10 mouse cellular contexts compared by ENCODE assay signal in the genomic region with DNA sequence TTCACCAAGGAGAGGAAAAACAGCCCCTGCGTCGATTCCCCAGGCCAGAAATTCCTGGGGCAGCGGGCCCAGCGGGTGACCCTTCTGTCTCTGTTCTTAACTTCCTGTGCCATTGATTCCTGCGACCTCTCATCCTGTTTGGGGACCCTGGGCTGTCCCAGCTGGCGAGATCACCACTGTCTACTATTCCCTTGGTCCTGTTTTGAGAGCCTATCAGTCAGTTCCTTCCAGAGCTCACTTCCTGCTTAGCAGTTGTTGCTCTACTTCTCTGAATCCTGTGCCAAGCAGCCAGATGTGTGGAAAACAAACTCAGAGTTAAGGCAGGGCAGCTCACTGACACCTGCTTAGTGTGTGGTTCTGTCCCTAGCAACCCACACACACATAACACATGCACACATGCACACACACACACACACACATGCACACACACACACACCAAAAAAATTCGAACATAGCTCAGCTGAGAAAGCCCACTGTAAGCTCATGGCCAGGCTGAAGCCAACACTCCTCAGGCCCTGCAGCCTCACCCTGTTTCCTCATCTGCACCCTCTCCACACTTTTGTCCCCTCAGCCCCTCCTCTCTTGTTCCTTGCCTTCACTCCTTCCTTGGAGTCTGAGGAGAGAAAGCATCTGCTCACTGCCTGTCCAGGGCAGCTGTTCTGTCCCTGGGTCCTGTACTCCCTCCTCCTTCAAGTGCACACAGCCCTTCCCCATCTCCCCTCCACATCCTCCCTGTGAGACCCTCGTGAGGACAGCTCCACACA. TPM values are rescaled to one million over a fixed set of nuclear protein-coding genes. Genes with fewer than 3 reads are reported as not detected.
DNase-seq lines count a peak whose midpoint lies in the region; ATAC-seq lines count a peak whose summit lies in the region.
"Had no signal": no experiment of that assay in that cellular context is flagged by ENCODE, and none has a peak within 500 bp of the region (broad histone marks: within the 10 kb centered on the region; RNA-seq: fewer than 3 reads in every experiment).

No protein-coding gene starts in this region.

- peak overlapping the region; percentile 36; the same call in 1 of the 2 replicates for H3K27ac ChIP-seq in embryonic facial prominence, embryonic 10.5 days (replicated peaks)
- peak overlapping the region; percentile 25; the same call in 1 of the 2 replicates for H3K27ac ChIP-seq in heart, embryonic 10.5 days
- peak overlapping the region; percentile 9; the same call in 1 of the 2 replicates for H3K27ac ChIP-seq in liver, embryonic 13.5 days
- H3K27ac ChIP-seq: hindbrain, postnatal 0 days; limb, embryonic 15.5 days had no signal

- H3K4me2 ChIP-seq in liver, embryonic 13.5 days = no peak overlapping the region
- H3K4me2 ChIP-seq: limb, embryonic 15.5 days had no signal

- no peaks in the 10 kb centered on the region for H3K36me3 ChIP-seq in embryonic facial prominence, embryonic 10.5 days (replicated peaks)
- H3K36me3 ChIP-seq in heart, embryonic 10.5 days = no peaks in the 10 kb centered on the region
- no peaks in the 10 kb centered on the region for H3K36me3 ChIP-seq in liver, embryonic 13.5 days
- H3K36me3 ChIP-seq: limb, embryonic 15.5 days had no signal

- peaks cover 19% of the 10 kb centered on the region for H3K4me1 ChIP-seq in embryonic facial prominence, embryonic 10.5 days
- H3K4me1 ChIP-seq in heart, embryonic 10.5 days = peaks cover 9% of the 10 kb centered on the region; the same call in 1 of the 2 replicates
- no peaks in the 10 kb centered on the region for H3K4me1 ChIP-seq in liver, embryonic 13.5 days (replicated peaks)

- ATAC-seq in liver, embryonic 13.5 days (ENCODE audit: low read depth) = no peak
- ATAC-seq: hindbrain, postnatal 0 days had no signal

- DNase-seq in kidney, postnatal 14 days = peak; percentile 69
- no peak for DNase-seq in kidney, adult 18-20 months
- peak; percentile 21 for DNase-seq in embryonic facial prominence, embryonic 10.5 days (ENCODE audit: low spot score)
- no peak for DNase-seq in heart, embryonic 10.5 days (ENCODE audit: low spot score)
- DNase-seq in liver, embryonic 13.5 days = no peak
- no peak for DNase-seq in urinary bladder, adult 2 months (ENCODE audit: low spot score)
- no peak for DNase-seq in layer of hippocampus, adult 11-12 months (ENCODE audit: low spot score)

- no peak overlapping the region for H3K9ac ChIP-seq in liver, embryonic 13.5 days
- H3K9ac ChIP-seq: limb, embryonic 15.5 days had no signal

- H3K4me3 ChIP-seq in embryonic facial prominence, embryonic 10.5 days = no peak overlapping the region
- no peak overlapping the region for H3K4me3 ChIP-seq in heart, embryonic 10.5 days
- no peak overlapping the region for H3K4me3 ChIP-seq in liver, embryonic 13.5 days (replicated peaks)
- H3K4me3 ChIP-seq: erythroblast, embryonic 14.5 days; limb, embryonic 15.5 days had no signal

- H3K9me3 ChIP-seq in embryonic facial prominence, embryonic 10.5 days = no peaks in the 10 kb centered on the region
- H3K9me3 ChIP-seq in heart, embryonic 10.5 days = no peaks in the 10 kb centered on the region
- no peaks in the 10 kb centered on the region for H3K9me3 ChIP-seq in liver, embryonic 13.5 days (replicated peaks)
- H3K9me3 ChIP-seq: limb, embryonic 15.5 days had no signal

- WGBS in embryonic facial prominence, embryonic 10.5 days = 24% methylated on average over 8 of the region's 8 CpGs
- WGBS in heart, embryonic 10.5 days = 27% methylated on average over 8 of the region's 8 CpGs
- WGBS in liver, embryonic 13.5 days (ENCODE audit: insufficient replicate concordance) = 15% methylated on average over 8 of the region's 8 CpGs

- H3K27me3 ChIP-seq in embryonic facial prominence, embryonic 10.5 days (replicated peaks; ENCODE audit: low read depth, poor library complexity, severe bottlenecking) = no peaks in the 10 kb centered on the region
- no peaks in the 10 kb centered on the region for H3K27me3 ChIP-seq in heart, embryonic 10.5 days (ENCODE audit: insufficient read depth, poor library complexity, severe bottlenecking)
- H3K27me3 ChIP-seq in liver, embryonic 13.5 days = no peaks in the 10 kb centered on the region
- H3K27me3 ChIP-seq: limb, embryonic 15.5 days had no signal

RNA-seq across cellular contexts. Expression of a gene that starts 11.2 kb away (rescaled TPM):
- not detected in 2 replicates for polyA plus RNA-seq in embryonic facial prominence, embryonic 10.5 days (2016; fragmentation: Nextera tagmentation; extraction: Ambion mirVana)
- polyA plus RNA-seq in heart, embryonic 10.5 days (2016; fragmentation: Nextera tagmentation; extraction: Ambion mirVana) = not detected in 2 replicates
- polyA plus RNA-seq in liver, embryonic 13.5 days (2015; fragmentation: Nextera tagmentation; extraction: Ambion mirVana) = not detected in 2 replicates
- polyA plus RNA-seq in urinary bladder, adult 2 months (2012; rRNA removed) = not detected in 2 replicates
- polyA plus RNA-seq: erythroblast, embryonic 14.5 days; limb, embryonic 15.5 days had no signal

Comparison
In these comparisons a context has a peak if more than half of its experiments do, and no peak if none do; other contexts are left out.
1. DNase-seq: peak in kidney, postnatal 14 days (single experiment) and embryonic facial prominence, embryonic 10.5 days (single experiment); none in kidney, adult 18-20 months (single experiment), heart, embryonic 10.5 days (single experiment), liver, embryonic 13.5 days (single experiment), urinary bladder, adult 2 months (single experiment) and layer of hippocampus, adult 11-12 months (single experiment).
2. Peak in every context shown above with its lines, with median percentiles within 50 percentile points of each other: H3K27ac ChIP-seq.